Mouse (Mus musculus) heart, embryonic 14.5 days (tissue): Measurements from ENCODE around the gene Glis2. TPM values are rescaled to one million over a fixed set of nuclear protein-coding genes. Genes with fewer than 3 reads are reported as not detected.

Source experiments
- ATAC-seq: fragments of 200-750 bp; cut with Nextera tagmentation; 2 replicates; pipeline ENCODE4 v1.8.0; 2017; ENCODE audit warnings: low read depth, moderate TSS enrichment; ENCODE audit not compliant: insufficient number of reproducible peaks, insufficient read depth, low FRiP score
- H3K27ac ChIP-seq, 2 experiments: fragments of 200-500 bp in 1 of 2; fragments of 300-500 bp in 1 of 2; sonication (generic) in 1 of 2; replicated peaks in 1 of 2; 2 replicates each; pipeline ENCODE4 v1.5.1; 2012 to 2014; ENCODE audit warnings: low read depth in 2 of 2, low read length in 2 of 2, control low read depth in 1 of 2, mild to moderate bottlenecking in 1 of 2, mixed read lengths in 1 of 2; ENCODE audit not compliant: control insufficient read depth in 1 of 2, insufficient read depth in 1 of 2
- H3K27me3 ChIP-seq: fragments of 300-500 bp; sonication (generic); 2 replicates; pipeline ENCODE4 v1.6.1; 2014; ENCODE audit warnings: mild to moderate bottlenecking, low read length, control low read depth; ENCODE audit not compliant: control insufficient read depth, insufficient read depth
- H3K36me3 ChIP-seq: fragments of 300-500 bp; sonication (generic); 2 replicates; pipeline ENCODE4 v1.6.1; 2014; ENCODE audit warnings: mild to moderate bottlenecking, control low read depth, low read length, mixed read lengths; ENCODE audit not compliant: control insufficient read depth, insufficient read depth
- H3K4me1 ChIP-seq, 2 experiments: fragments of 200-500 bp in 1 of 2; fragments of 300-500 bp in 1 of 2; sonication (generic) in 1 of 2; 2 replicates each; pipeline ENCODE4 v1.6.1; 2012 to 2014; ENCODE audit warnings: low read length in 2 of 2, control low read depth in 1 of 2, mixed read lengths in 1 of 2; ENCODE audit not compliant: control insufficient read depth in 2 of 2, insufficient read depth in 2 of 2
- H3K4me2 ChIP-seq: fragments of 300-500 bp; sonication (generic); 2 replicates; pipeline ENCODE4 v1.6.1; 2014; ENCODE audit warnings: mild to moderate bottlenecking, low read length
- H3K4me3 ChIP-seq, 2 experiments: fragments of 200-500 bp in 1 of 2; fragments of 300-500 bp in 1 of 2; sonication (generic) in 1 of 2; 2 replicates each; pipeline ENCODE4 v1.5.1; 2012 to 2014; ENCODE audit warnings: low read length in 2 of 2, mild to moderate bottlenecking in 2 of 2, control low read depth in 1 of 2, low read depth in 1 of 2, moderate library complexity in 1 of 2; ENCODE audit not compliant: control insufficient read depth in 1 of 2, insufficient read depth in 1 of 2
- H3K9ac ChIP-seq: fragments of 300-500 bp; sonication (generic); 2 replicates; pipeline ENCODE4 v1.6.1; 2014; ENCODE audit warnings: mild to moderate bottlenecking, low read length
- H3K9me3 ChIP-seq: fragments of 300-500 bp; sonication (generic); 2 replicates; pipeline ENCODE4 v1.6.1; 2016; ENCODE audit warnings: low read length, control low read depth; ENCODE audit not compliant: control insufficient read depth
- WGBS: fragments of 180-500 bp; shearing (Covaris S2); extraction: QIAGEN DNeasy Blood & Tissue Kit; methylation state at CpG from one replicate; pipeline ENCODE4 v1.1.7; 2014; 5-methylcytosine and 5-hydroxymethylcytosine counted together
- polyA plus RNA-seq: library from polyadenylated mRNA; unstranded; fragments of >200 nt; fragmentation: Nextera tagmentation; extraction: Ambion mirVana; gene quantifications from 2 replicates; pipeline ENCODE4 v1.2.1, GENCODE M21; 2014

The Glis2 gene
- polyA plus RNA-seq, 1 experiment from 2014 or later = 21.4 TPM

DNA sequence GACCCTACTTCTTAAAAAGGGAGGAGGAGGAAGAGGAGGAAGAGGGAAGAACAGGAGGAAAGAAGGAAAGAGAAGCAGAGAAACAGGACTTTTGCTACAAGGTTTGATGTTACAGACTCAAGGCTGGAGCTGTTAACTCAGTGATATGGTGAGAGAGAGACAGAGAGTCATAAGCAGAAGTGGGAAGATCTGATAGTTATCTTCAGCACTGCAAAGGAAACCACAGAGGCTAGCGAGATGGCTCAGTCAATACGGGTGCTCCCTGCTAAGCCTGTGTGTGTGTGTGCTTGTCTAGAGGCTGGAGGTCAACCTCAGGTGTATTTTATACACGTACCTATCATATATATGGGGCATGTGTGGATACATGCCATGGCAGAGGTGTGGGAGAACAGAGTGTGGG is 10.7 kb upstream of the Glis2 start:
- no peak overlapping the region for H3K9ac ChIP-seq
- WGBS = 61% methylated on average over 3 of the region's 3 CpGs
- H3K36me3 ChIP-seq = no peaks in the 10 kb centered on the region
- no peak for ATAC-seq
- peaks cover 11 to 19% of the 10 kb centered on the region in 2 experiments for H3K4me1 ChIP-seq
- H3K4me3 ChIP-seq = no peak overlapping the region
- no peak overlapping the region for H3K4me2 ChIP-seq
- H3K27me3 ChIP-seq = no peaks in the 10 kb centered on the region
- H3K9me3 ChIP-seq = no peaks in the 10 kb centered on the region
- H3K27ac ChIP-seq = no peak overlapping the region

DNA sequence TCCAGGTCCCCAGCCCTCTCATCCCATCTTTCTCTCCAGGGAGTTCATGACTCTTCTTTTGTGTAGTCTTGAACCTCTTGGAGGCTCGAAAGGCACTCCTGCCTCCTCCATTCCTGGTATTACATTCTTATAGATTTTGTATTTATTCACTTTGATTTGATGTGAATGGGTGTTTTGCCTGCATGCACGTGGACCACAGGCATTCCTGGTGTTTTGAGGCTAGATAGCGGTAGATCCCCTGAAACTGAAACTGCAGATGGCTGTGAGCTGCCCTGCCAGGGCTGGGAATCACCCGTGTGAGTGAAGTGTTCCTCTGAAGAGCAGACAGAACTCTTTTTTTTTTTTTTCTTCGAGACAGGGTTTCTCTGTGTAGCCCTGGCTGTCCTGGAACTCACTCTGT is 10.1 kb upstream of the Glis2 start:
- Histone ChIP-seq H3K4me1 (peaks cover 11 to 19% of the 10 kb centered on the region in 2 experiments), H3K9ac (no peak overlapping the region), H3K27ac (no peak overlapping the region), H3K27me3 (no peaks in the 10 kb centered on the region), H3K4me3 (no peak overlapping the region), H3K4me2 (no peak overlapping the region), H3K9me3 (no peaks in the 10 kb centered on the region), H3K36me3 (0 out of 2 replicates have a peak, but pooled peaks cover 2% of the 10 kb centered on the region)
- no peak for ATAC-seq
- WGBS = 66% methylated on average over 5 of the region's 5 CpGs

DNA sequence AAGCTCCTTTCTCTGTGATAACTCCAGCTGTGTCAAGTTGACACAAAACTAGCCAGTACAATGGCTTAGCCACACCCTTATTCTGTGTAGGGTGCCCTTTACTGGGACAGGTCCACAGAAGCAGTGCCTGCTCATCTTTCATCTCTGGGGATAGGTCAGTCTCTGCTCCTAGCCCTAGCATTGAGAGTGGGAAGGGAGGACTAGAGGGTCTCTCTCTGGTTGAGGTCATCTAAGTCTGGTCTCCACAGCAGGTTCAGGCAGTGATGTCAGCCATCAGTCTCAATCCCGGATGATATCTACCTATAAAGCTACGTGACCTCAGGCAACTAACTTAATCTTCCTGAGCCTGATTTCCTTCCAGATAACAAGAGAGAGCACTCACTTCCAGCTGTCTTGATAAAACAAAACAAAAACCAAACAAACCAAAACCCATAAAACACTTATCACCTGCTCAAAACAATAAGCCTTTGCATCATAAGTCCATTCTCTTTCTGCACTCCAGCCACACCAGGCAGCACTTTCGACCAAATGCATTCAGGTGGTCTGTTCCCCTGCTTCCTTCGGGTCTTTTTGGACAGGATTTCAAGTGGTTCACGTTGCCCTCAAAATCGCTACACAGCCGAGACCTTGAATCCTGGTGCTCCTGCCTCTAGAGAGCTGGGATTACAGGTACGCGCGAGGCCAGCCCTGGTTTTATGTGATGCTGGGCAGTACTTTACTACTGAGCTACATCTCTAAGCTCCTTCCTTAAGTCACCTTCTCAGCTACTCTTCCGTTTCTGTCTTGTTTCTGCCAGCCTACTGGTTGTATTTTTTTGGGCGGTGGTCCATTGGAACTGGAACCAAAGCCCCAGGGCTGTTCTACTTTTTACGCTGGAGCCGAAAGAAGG is 8.6 kb upstream of the Glis2 start:
- 5% methylated on average over 14 of the region's 14 CpGs for WGBS
- Histone ChIP-seq H3K4me2 (peak overlapping the region; percentile 83), H3K27me3 (no peaks in the 10 kb centered on the region), H3K4me3 (peak overlapping the region; percentile 50 to 53), H3K36me3 (peaks cover 16% of the 10 kb centered on the region), H3K27ac (peak overlapping the region; percentile 88 to 89), H3K4me1 (peaks cover 11 to 19% of the 10 kb centered on the region in 2 experiments), H3K9ac (peak overlapping the region; percentile 72), H3K9me3 (no peaks in the 10 kb centered on the region)
- ATAC-seq = peak; percentile 6; the same call in 1 of the 2 replicates

DNA sequence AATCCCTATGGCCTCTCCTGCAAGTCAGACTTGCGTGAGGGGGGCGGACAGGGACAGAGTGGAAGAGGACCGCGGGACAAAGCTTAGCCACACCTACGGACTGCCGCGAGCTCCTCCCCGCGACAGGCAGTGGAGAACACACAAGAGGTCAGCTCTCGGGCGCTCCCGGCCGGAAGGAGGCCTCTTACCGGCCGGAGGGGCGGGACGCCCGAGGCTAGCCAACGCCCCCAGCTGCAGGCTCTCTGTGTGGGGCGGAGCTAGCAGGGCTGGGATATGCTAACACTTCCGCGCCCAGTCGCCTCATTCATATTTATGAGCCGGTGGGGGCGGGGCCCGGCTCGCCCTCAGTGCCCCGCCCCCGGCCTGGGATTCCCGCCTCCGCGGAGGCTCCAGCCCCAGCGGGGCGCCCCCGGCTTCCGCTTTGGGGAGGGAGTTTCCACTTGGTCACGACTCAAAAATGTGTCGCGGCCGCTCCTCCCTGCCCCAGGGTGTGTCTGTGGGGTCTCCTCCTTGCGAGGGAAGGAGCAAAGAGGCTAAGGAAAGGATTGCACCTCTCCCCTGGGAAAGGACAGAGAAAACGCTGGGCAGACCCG is 7.9 kb upstream of the Glis2 start:
- Histone ChIP-seq H3K4me1 (peaks cover 11 to 19% of the 10 kb centered on the region in 2 experiments), H3K4me3 (peak overlapping the region; percentile 50 to 53), H3K36me3 (peaks cover 21% of the 10 kb centered on the region), H3K9me3 (no peaks in the 10 kb centered on the region), H3K4me2 (peak overlapping the region; percentile 83), H3K27ac (peak overlapping the region; percentile 89 to 92), H3K27me3 (no peaks in the 10 kb centered on the region), H3K9ac (peak overlapping the region; percentile 72)
- WGBS = under 1% methylated on average over 39 of the region's 43 CpGs
- ATAC-seq = peak; percentile 99

DNA sequence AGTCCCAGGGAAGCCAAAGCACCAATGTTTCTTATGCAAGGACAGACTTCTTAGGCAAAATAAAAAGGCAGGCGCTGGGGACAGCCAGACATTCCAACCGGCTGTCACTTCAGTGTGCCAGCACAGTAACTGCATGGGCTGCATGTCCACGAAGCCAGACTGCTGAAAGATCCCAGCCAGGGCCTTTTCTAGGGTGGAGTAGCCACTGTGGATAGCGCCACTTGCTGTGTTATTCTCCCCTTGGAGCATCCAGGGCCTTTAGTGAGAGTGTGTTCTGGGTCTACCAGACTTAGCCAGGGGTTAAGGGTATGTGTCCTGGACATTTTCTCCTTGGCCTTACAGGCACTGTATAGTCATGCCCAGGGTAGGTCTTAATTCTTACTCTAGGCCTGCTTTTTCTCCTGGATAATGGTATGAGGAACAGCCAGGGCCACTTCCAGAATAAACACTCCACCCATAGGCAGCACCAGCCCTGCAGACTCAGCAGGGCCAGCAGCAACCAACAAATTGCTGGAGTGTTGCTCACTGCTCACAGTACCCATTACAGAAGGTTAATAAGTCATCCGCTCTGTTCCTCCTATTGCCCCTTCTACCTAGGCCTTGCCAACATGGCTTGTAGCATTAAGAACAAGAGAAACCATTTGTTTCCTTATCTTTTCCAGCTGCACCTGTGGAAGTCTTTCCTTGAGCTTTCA is 6.8 kb upstream of the Glis2 start:
- Histone ChIP-seq H3K9ac (peak overlapping the region; percentile 71), H3K9me3 (no peaks in the 10 kb centered on the region), H3K4me3 (no peak overlapping the region), H3K27me3 (no peaks in the 10 kb centered on the region), H3K4me2 (peak overlapping the region; percentile 83; the same call in 1 of the 2 replicates), H3K36me3 (peaks cover 21% of the 10 kb centered on the region), H3K4me1 (peaks cover 14 to 23% of the 10 kb centered on the region in 2 experiments), H3K27ac (peak overlapping the region; percentile 89 to 92)
- 37% methylated on average over 5 of the region's 5 CpGs for WGBS
- ATAC-seq = no peak

DNA sequence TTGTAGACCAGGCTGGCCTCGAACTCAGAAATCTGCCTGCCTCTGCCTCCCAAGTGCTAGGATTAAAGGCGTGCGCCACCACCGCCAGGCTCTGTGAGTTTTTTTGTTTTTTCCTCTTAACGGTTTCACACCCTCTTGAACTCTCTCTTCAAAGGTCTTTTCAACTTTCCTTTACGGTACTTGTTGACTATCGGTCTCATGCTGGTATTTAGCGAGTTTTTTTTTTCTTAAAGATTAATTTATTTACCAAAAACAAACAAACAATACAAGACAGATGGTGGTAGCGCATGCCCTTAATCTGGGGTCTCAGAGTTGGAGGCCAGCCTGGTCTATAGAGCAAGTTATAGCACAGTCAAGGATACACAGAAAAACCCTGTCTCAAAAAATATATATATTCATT is 4.3 kb upstream of the Glis2 start:
- 93% methylated on average over 9 of the region's 9 CpGs for WGBS

More for the DNA sequence above, 4.3 kb upstream of the Glis2 start:
- no peaks in the 10 kb centered on the region for H3K27me3 ChIP-seq
- no peak overlapping the region for H3K9ac ChIP-seq
- ATAC-seq = no peak
- no peaks in the 10 kb centered on the region for H3K9me3 ChIP-seq
- H3K4me3 ChIP-seq = no peak overlapping the region
- peaks cover 18 to 24% of the 10 kb centered on the region in 2 experiments for H3K4me1 ChIP-seq
- no peak overlapping the region for H3K27ac ChIP-seq
- peaks cover 21% of the 10 kb centered on the region for H3K36me3 ChIP-seq
- no peak overlapping the region for H3K4me2 ChIP-seq
